Mouse (Mus musculus) lung, adult 2 months (tissue): Measurements from ENCODE around the gene Rab25.

Experiments used
- CTCF ChIP-seq: fragments of 200-500 bp; IDR thresholded peaks from 2 replicates; pipeline ENCODE4 v1.5.1; 2011; ENCODE audit warnings: mild to moderate bottlenecking, low read length, control low read depth; ENCODE audit not compliant: insufficient read depth
- POLR2A ChIP-seq: fragments of 200-500 bp; IDR thresholded peaks from 2 replicates; pipeline ENCODE4 v1.6.1; 2011; ENCODE audit warnings: low read depth, mild to moderate bottlenecking, control low read depth, low read length, borderline replicate concordance; ENCODE audit errors: extremely low read depth

GRCm38 (mm10) chr3:88543651-88544410 is 4.3 kb downstream of the Rab25 start:
- no peak for TF ChIP-seq CTCF
- TF ChIP-seq POLR2A, result no peak
